Mouse (Mus musculus): ENCODE data around the gene Fam222b. TPM values are rescaled to one million over a fixed set of nuclear protein-coding genes. Genes with fewer than 3 reads are reported as not detected.
"Not testable (repeated sequence)": the region's sequence is repeated elsewhere in the genome, so short reads cannot be mapped to it uniquely, and the experiment has no call there.

Gene Fam222b
- 12.7 and 14.5 TPM in 2 replicates for polyA plus RNA-seq (2016; fragmentation: Nextera tagmentation; extraction: Ambion mirVana)

DNA sequence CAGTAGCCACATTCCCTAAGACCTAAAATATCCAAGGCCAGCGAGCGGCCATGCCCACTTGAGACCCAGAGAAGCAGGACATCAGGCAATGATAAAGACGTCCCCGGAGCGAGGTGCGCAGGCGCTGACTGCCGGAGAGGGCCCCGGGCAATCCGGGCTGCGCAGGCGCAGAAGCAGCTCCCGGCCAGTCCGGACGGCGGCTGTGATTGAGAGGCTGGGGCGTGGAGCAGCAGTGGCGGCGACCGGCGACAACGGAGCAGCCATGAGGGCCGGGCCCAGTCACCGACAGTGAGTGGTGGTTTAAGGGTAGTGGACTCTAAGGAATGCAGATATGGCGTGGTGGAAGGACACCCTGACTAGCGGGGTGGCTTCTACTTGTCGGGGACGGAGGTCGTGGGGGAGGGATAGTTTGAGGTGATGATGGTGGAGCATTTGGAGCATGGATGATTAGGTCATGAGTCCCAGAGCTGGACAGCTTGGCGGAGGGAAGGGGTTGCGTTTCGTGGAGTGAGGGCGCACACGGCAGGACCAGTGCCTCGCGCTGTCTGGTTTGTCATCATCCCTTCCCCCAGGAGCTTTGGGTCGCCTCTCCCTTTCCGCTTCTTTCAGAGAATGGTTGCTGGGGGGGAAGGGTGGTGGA, at the start of gene Fam222b:
TSS of gene Fam222b (plus strand) at position 157 of the 640 bp plus-strand sequence.
- Histone ChIP-seq H3K4me3 (replicated peaks) (peak within 1 kb of the TSS; percentile 83), H3K4me1 (replicated peaks) (peaks cover 21% of the 10 kb centered on the region), H3K9me3 (no peaks in the 10 kb centered on the region), H3K27ac (peak within 1 kb of the TSS; percentile 72; the same call in 1 of the 2 replicates), H3K36me3 (no peaks in the 10 kb centered on the region; the same call in 1 of the 2 replicates), H3K9ac (replicated peaks) (peak within 1 kb of the TSS; percentile 83), H3K27me3 (no peaks in the 10 kb centered on the region), H3K4me2 (peak within 1 kb of the TSS; percentile 84)
- peak; percentile 83 for ATAC-seq (ENCODE audit: insufficient number of reproducible peaks, insufficient read depth, low FRiP score, low TSS enrichment, low read depth)
- under 1% methylated on average over 38 of the region's 38 CpGs for WGBS

DNA sequence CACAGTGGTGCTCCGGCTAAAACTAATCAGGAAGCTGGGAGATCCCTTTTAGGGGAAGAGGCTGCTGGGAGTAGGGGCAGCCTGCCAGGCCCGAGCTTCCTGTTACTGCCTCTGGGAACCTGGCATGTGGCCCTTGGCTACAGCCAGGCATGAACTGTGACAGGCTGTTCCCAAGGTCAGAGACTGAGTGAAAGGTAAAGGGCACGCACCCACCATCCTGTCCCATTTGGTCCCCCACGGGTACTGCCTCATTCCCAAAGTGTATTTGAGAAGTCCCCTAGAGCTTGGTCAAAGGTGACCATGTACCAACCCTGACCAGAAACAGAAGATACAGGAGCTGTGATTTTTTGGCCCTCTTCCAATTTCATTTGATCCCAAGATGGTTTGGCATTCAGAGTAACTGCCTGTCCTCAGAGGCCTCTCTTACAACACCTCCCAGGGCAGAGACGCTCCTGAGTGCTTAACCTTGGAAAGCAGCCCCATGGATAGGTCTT, 49.7 kb upstream of the Fam222b start:
- H3K4me2 ChIP-seq = no peak overlapping the region
- peaks cover 20% of the 10 kb centered on the region for H3K36me3 ChIP-seq
- 87% methylated on average over 5 of the region's 5 CpGs for WGBS

DNA sequence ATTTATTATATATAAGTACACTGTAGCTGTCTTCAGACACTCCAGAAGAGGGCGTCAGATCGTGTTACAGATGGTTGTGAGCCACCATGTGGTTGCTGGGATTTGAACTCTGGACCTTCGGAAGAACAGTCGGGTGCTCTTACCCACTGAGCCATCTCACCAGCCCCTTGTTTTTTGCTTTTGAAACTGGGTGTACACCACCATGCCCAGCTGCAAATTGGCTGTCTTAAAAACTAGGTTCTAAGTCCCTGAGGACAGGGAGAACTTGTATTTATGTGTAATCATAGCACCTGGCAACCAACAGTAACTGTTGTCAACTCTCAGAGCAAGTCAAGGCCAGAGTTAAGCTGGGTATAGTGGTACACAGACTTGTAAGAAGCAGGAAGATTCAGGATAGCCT, 45.8 kb upstream of the Fam222b start:
- not testable (repeated sequence) for H3K4me3 ChIP-seq (replicated peaks); H3K9ac ChIP-seq (replicated peaks); H3K4me2 ChIP-seq; H3K4me1 ChIP-seq (replicated peaks); H3K27ac ChIP-seq; H3K9me3 ChIP-seq; ATAC-seq (ENCODE audit: insufficient number of reproducible peaks, insufficient read depth, low FRiP score, low TSS enrichment, low read depth); H3K27me3 ChIP-seq
- peaks cover 41% of the 10 kb centered on the region for H3K36me3 ChIP-seq
- WGBS = 76% methylated on average over 4 of the region's 4 CpGs

More for the DNA sequence above, 49.7 kb upstream of the Fam222b start:
- Histone ChIP-seq H3K27me3 (no peaks in the 10 kb centered on the region), H3K9me3 (no peaks in the 10 kb centered on the region), H3K9ac (replicated peaks) (no peak overlapping the region), H3K4me1 (replicated peaks) (no peaks in the 10 kb centered on the region), H3K27ac (no peak overlapping the region), H3K4me3 (replicated peaks) (no peak overlapping the region)
- ATAC-seq (ENCODE audit: insufficient number of reproducible peaks, insufficient read depth, low FRiP score, low TSS enrichment, low read depth) = no peak

DNA sequence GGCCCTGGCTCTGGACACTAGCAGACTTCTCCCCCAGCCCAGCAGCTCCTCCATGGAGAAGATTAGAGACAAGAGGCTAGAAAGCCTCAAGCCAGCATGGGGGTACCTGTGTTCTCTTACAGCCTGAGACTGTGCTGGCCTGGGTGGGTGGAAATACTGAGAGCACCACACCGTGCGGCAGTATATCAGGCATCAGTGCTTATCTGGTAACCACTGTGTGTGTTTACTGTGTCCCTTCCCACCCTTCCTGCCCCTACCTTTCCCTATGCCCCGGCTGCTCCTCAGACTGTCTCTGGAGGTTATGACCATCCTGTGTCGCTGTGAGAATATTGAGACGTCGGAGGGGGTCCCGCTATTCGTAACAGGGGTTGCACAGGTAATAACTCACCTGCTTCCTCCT, 41.4 kb upstream of the Fam222b start:
- H3K4me2 ChIP-seq = no peak overlapping the region
- peaks cover 76% of the 10 kb centered on the region for H3K36me3 ChIP-seq
- no peaks in the 10 kb centered on the region for H3K9me3 ChIP-seq
- ATAC-seq (ENCODE audit: insufficient number of reproducible peaks, insufficient read depth, low FRiP score, low TSS enrichment, low read depth) = no peak
- H3K9ac ChIP-seq (replicated peaks) = no peak overlapping the region
- WGBS = 92% methylated on average over 8 of the region's 8 CpGs
- no peaks in the 10 kb centered on the region for H3K27me3 ChIP-seq
- no peaks in the 10 kb centered on the region for H3K4me1 ChIP-seq (replicated peaks)
- H3K27ac ChIP-seq = no peak overlapping the region
- no peak overlapping the region for H3K4me3 ChIP-seq (replicated peaks)

DNA sequence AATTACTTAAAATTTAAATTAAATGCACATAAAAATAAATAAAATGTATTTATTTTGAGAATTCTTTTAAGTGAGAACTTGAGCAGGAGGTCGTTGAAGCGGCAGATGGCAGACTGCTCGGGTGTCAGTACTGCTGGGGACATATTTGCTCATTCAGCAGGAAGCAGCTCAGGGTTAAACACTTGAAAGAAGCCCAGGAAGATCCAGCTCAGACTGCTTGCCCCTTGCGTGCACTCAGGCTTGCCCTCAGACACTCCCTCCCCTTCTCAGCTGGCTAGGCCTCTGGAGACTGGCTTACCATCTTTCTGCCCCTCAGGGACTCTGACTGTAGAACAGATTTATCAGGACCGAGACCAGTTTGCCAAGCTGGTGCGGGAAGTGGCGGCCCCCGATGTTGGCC, 37.5 kb upstream of the Fam222b start:
- Histone ChIP-seq H3K4me3 (replicated peaks) (no peak overlapping the region), H3K36me3 (peaks cover 72% of the 10 kb centered on the region), H3K9ac (replicated peaks) (no peak overlapping the region), H3K4me2 (no peak overlapping the region), H3K27ac (no peak overlapping the region), H3K9me3 (no peaks in the 10 kb centered on the region), H3K27me3 (no peaks in the 10 kb centered on the region), H3K4me1 (replicated peaks) (peaks cover 9% of the 10 kb centered on the region; the same call in 1 of the 2 replicates)
- ATAC-seq (ENCODE audit: insufficient number of reproducible peaks, insufficient read depth, low FRiP score, low TSS enrichment, low read depth) = no peak
- 84% methylated on average over 8 of the region's 8 CpGs for WGBS

DNA sequence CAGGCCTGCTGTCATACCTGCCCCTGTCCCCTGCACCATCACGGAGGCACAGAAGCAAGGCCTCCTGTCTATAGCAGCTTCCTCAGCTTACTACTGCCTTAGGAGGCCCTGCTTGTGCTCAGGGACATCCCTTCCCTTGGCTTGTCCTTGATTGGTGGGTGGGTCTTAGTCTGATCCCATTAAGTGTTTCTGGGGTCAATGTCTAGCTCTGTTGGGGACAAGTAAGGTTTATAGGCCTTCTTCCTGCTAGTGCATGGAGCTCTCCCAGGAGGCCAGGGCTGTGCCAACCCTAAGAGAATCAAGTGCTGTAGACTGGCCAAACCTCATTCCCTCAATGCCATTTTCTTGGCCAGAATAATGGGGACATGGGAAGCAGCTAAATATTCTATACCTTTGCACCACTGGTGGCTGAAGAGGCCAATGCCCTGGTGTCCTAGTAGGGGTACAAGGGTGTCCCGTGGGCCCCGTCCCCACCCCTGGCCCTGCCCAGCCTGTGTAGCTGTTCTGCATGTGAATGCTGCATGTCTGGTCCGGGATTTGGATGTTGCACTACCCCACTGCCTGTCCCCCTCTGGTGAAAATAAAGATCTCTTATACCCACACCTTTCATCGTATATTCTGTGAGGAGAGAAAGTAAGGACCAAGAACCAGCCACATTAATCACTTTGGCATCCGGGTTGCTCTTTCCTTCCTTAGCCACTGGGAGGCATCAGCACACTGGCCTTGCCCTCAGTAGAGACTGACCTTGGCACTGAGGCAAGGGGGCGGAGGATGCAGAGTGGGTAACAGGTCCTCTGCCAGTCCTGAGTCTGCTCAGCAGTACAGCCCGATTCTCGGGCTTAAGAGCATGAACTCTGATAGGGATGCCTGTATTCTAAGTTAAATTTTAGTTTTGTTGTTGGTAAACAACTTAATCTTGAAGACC, 34.4 kb upstream of the Fam222b start:
- Histone ChIP-seq H3K9ac (replicated peaks) (no peak overlapping the region), H3K27me3 (no peaks in the 10 kb centered on the region), H3K9me3 (no peaks in the 10 kb centered on the region), H3K36me3 (peaks cover 48% of the 10 kb centered on the region), H3K4me1 (replicated peaks) (peaks cover 15% of the 10 kb centered on the region; the same call in 1 of the 2 replicates), H3K4me3 (replicated peaks) (no peak overlapping the region), H3K4me2 (no peak overlapping the region), H3K27ac (no peak overlapping the region)
- 55% methylated on average over 9 of the region's 9 CpGs for WGBS
- ATAC-seq (ENCODE audit: insufficient number of reproducible peaks, insufficient read depth, low FRiP score, low TSS enrichment, low read depth) = peak; percentile 43; the same call in 1 of the 2 replicates

DNA sequence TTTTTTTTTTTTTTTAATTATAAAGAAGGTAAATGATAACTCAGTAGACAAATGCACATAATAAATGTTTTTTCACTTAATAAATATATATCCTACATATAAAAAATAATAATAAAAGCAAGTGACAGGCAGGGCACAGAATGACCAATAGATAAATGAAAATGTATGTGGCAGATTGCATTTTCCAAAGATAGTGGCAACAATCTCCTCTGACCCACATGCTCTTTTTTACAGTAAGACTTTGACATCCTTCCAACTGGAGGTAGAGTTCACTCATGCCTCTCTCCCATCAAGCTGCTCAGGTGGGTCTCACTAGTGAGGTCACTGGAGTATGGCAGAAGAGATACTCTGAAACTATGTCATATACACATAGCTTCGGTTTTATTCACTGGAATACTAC, 31.9 kb upstream of the Fam222b start:
- Histone ChIP-seq H3K9ac (replicated peaks) (no peak overlapping the region), H3K36me3 (peaks cover 23% of the 10 kb centered on the region), H3K4me3 (replicated peaks) (no peak overlapping the region), H3K27me3 (no peaks in the 10 kb centered on the region), H3K4me2 (no peak overlapping the region), H3K4me1 (replicated peaks) (peaks cover 15% of the 10 kb centered on the region; the same call in 1 of the 2 replicates), H3K9me3 (no peaks in the 10 kb centered on the region), H3K27ac (no peak overlapping the region)
- ATAC-seq (ENCODE audit: insufficient number of reproducible peaks, insufficient read depth, low FRiP score, low TSS enrichment, low read depth) = no peak
- 78% methylated on average over 1 of the region's 1 CpGs for WGBS

DNA sequence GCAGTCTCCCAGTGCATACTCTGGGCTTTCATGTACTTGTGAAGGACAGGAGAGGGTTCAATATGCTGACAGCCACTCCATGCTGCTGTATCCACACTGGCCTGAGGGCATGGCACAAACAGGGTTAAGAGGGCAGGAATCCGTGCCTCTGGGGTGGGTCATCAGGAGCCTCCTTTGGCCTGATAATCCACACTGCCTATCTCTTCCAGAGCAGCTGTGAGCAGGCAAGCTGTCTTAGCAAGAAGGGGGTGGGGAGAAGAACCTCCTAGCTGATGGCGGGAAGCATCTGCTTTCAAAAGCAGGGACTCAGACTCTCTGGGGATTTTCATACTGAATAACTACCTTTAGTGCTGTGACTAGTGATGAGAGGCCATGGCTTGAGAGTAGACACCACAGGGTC, 28.6 kb upstream of the Fam222b start:
- H3K9me3 ChIP-seq = no peaks in the 10 kb centered on the region
- WGBS = 61% methylated on average over 2 of the region's 2 CpGs
- ATAC-seq (ENCODE audit: insufficient number of reproducible peaks, insufficient read depth, low FRiP score, low TSS enrichment, low read depth) = no peak
- no peak overlapping the region for H3K4me2 ChIP-seq
- no peak overlapping the region for H3K27ac ChIP-seq
- no peak overlapping the region for H3K9ac ChIP-seq (replicated peaks)
- H3K4me3 ChIP-seq (replicated peaks) = no peak overlapping the region
- peaks cover 3% of the 10 kb centered on the region; the same call in 1 of the 2 replicates for H3K36me3 ChIP-seq
- H3K4me1 ChIP-seq (replicated peaks) = peaks cover 15% of the 10 kb centered on the region
- no peaks in the 10 kb centered on the region for H3K27me3 ChIP-seq

DNA sequence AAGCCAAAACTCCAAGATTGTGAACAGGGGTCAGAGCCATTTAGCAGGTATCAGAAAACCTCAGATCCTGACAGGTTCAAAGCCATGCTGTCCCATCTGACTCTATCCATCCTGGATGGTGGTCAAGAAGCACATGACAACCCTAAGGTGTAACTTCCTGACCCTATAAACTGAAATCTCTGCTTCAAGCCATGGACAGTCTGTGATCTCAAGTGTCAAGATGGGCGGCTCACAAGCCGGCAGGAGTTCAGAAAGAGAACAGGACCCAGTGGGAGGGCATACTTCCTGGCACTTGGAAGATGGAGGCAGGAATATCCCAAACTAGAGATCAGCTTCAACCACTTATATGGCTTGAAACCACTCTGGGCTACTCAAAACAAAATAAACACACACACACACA, 27.8 kb upstream of the Fam222b start:
- Histone ChIP-seq H3K9ac (replicated peaks) (no peak overlapping the region), H3K27me3 (no peaks in the 10 kb centered on the region), H3K4me2 (no peak overlapping the region), H3K27ac (no peak overlapping the region), H3K36me3 (peaks cover 3% of the 10 kb centered on the region; the same call in 1 of the 2 replicates), H3K4me3 (replicated peaks) (no peak overlapping the region), H3K9me3 (no peaks in the 10 kb centered on the region), H3K4me1 (replicated peaks) (peaks cover 9% of the 10 kb centered on the region)
- 54% methylated on average over 2 of the region's 2 CpGs for WGBS
- no peak for ATAC-seq (ENCODE audit: insufficient number of reproducible peaks, insufficient read depth, low FRiP score, low TSS enrichment, low read depth)

DNA sequence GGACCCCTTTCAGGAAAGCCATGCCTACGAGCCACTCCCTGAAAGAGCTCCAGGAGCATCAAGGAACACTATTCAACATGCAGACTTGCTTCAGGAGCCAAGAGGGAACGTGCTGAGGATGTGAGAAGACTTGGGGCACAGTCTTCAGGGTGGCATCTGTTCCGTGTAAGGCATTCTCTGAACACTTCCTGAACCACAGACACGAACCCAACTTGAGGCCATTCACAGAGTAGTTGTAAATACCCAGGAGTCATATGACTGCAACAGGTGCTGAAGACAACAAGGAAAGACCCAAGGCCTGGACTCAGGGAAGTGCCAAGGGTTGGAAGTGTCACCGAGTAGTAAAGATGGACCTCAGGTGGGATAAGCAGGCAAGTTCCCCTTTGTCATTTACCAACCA, 26.9 kb upstream of the Fam222b start:
- Histone ChIP-seq H3K4me2 (no peak overlapping the region), H3K27ac (no peak overlapping the region), H3K9me3 (no peaks in the 10 kb centered on the region), H3K27me3 (no peaks in the 10 kb centered on the region), H3K9ac (replicated peaks) (no peak overlapping the region), H3K36me3 (peaks cover 10% of the 10 kb centered on the region; the same call in 1 of the 2 replicates), H3K4me3 (replicated peaks) (no peak overlapping the region), H3K4me1 (replicated peaks) (peaks cover 3% of the 10 kb centered on the region; the same call in 1 of the 2 replicates)
- no peak for ATAC-seq (ENCODE audit: insufficient number of reproducible peaks, insufficient read depth, low FRiP score, low TSS enrichment, low read depth)
- WGBS = 71% methylated on average over 5 of the region's 5 CpGs

DNA sequence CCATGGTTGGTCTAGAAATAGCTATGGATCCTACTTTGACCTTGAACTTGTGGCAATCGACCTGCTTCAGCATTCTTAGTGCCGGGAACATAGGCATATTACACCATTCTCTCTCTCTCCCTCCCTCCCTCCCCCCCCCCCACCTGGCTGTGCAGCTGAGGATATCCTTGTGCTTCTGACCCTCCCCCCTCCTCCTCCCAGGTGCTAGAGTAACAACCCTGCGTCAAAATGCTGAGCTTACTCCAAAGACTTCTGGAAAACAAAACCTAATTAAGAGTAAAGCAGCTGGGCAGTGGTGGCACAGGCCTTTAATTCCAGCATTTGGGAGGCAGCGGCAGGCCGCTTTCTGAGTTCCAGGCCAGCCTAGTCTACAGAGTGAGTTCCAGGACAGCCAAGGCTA, 25.3 kb upstream of the Fam222b start:
- Histone ChIP-seq H3K4me2 (no peak overlapping the region), H3K36me3 (peaks cover 26% of the 10 kb centered on the region), H3K9ac (replicated peaks) (no peak overlapping the region), H3K27me3 (no peaks in the 10 kb centered on the region), H3K4me1 (replicated peaks) (no peaks in the 10 kb centered on the region; the same call in 1 of the 2 replicates), H3K4me3 (replicated peaks) (no peak overlapping the region), H3K27ac (no peak overlapping the region), H3K9me3 (no peaks in the 10 kb centered on the region)
- no peak for ATAC-seq (ENCODE audit: insufficient number of reproducible peaks, insufficient read depth, low FRiP score, low TSS enrichment, low read depth)
- WGBS = 73% methylated on average over 5 of the region's 5 CpGs
